Mouse (Mus musculus) stomach, embryonic 14.5 days (tissue): ENCODE results near the gene Synpo2l. TPM values are rescaled to one million over a fixed set of nuclear protein-coding genes. Genes with fewer than 3 reads are reported as not detected.
"Not testable (repeated sequence)": the region's sequence is repeated elsewhere in the genome, so short reads cannot be mapped to it uniquely, and the experiment has no call there.

Experiments used
- ATAC-seq: fragments of 200-750 bp; cut with Nextera tagmentation; 2 replicates; pipeline ENCODE4 v1.8.0; 2017; ENCODE audit warnings: low read depth, moderate TSS enrichment; ENCODE audit not compliant: insufficient number of reproducible peaks, insufficient read depth, low FRiP score
- H3K27ac ChIP-seq: fragments of 300-500 bp; sonication (generic); 2 replicates; pipeline ENCODE4 v1.5.1; 2014; ENCODE audit warnings: mild to moderate bottlenecking, low read length, moderate library complexity, mixed read lengths
- H3K27me3 ChIP-seq: fragments of 300-500 bp; sonication (generic); 2 replicates; pipeline ENCODE4 v1.6.1; 2014; ENCODE audit warnings: low read length, control low read depth, mixed read lengths; ENCODE audit not compliant: control insufficient read depth, insufficient read depth
- H3K36me3 ChIP-seq: fragments of 300-500 bp; sonication (generic); 2 replicates; pipeline ENCODE4 v1.6.1; 2014; ENCODE audit warnings: mild to moderate bottlenecking, control low read depth, low read length, moderate library complexity, mixed read lengths; ENCODE audit not compliant: control insufficient read depth, insufficient read depth
- H3K4me1 ChIP-seq: fragments of 300-500 bp; sonication (generic); 2 replicates; pipeline ENCODE4 v1.6.1; 2014; ENCODE audit warnings: low read length, control low read depth, mixed read lengths; ENCODE audit not compliant: control insufficient read depth, insufficient read depth
- H3K4me2 ChIP-seq: fragments of 300-500 bp; sonication (generic); replicated peaks from 2 replicates; pipeline ENCODE4 v1.6.1; 2014; ENCODE audit warnings: low read depth, low read length, control low read depth
- H3K4me3 ChIP-seq: fragments of 300-500 bp; sonication (generic); 2 replicates; pipeline ENCODE4 v1.5.1; 2014; ENCODE audit warnings: low read depth, low read length, control low read depth
- H3K9ac ChIP-seq: fragments of 300-500 bp; sonication (generic); replicated peaks from 2 replicates; pipeline ENCODE4 v1.6.1; 2014; ENCODE audit warnings: low read depth, mild to moderate bottlenecking, control low read depth, low read length, moderate library complexity, mixed read lengths
- H3K9me3 ChIP-seq: fragments of 300-500 bp; sonication (generic); 2 replicates; pipeline ENCODE4 v1.6.1; 2016; ENCODE audit warnings: low read depth, low read length, control low read depth; ENCODE audit not compliant: control insufficient read depth
- WGBS: fragments of 180-500 bp; shearing (Covaris S2); extraction: QIAGEN DNeasy Blood & Tissue Kit; methylation state at CpG from one replicate; pipeline ENCODE4 v1.1.7; 2014; 5-methylcytosine and 5-hydroxymethylcytosine counted together
- polyA plus RNA-seq: library from polyadenylated mRNA; unstranded; fragments of >200 nt; fragmentation: Nextera tagmentation; extraction: Ambion mirVana; gene quantifications from 2 replicates; pipeline ENCODE4 v1.2.1, GENCODE M21; 2014

Synpo2l gene
- polyA plus RNA-seq, result 0.17 and 0.29 TPM in 2 replicates

- no peaks in the 10 kb centered on the region for H3K4me1 ChIP-seq
- H3K27ac ChIP-seq, result no peak within 1 kb of the TSS
- ATAC-seq, result no peak
- H3K9me3 ChIP-seq, result no peaks in the 10 kb centered on the region
- H3K4me2 ChIP-seq, result no peak within 1 kb of the TSS
- H3K27me3 ChIP-seq, result no peaks in the 10 kb centered on the region
- WGBS, result 78% methylated on average over 8 of the region's 8 CpGs
- no peaks in the 10 kb centered on the region for H3K36me3 ChIP-seq
- H3K9ac ChIP-seq, result no peak within 1 kb of the TSS
- H3K4me3 ChIP-seq, result no peak within 1 kb of the TSS
These were observed at the start of gene Synpo2l for GRCm38 (mm10) chr14:20668154-20668810. Synpo2l (minus strand) TSS chr14:20668354.

GRCm38 (mm10) chr14:20713832-20714231, 45.7 kb upstream of the Synpo2l start:
- peaks cover 8% of the 10 kb centered on the region for H3K4me1 ChIP-seq
- H3K27ac ChIP-seq, result no peak overlapping the region
- no peaks in the 10 kb centered on the region for H3K27me3 ChIP-seq
- WGBS, result 67% methylated on average over 11 of the region's 11 CpGs
- H3K9me3 ChIP-seq, result no peaks in the 10 kb centered on the region
- H3K9ac ChIP-seq, result no peak overlapping the region
- H3K4me2 ChIP-seq, result no peak overlapping the region
- H3K36me3 ChIP-seq, result peaks cover 79% of the 10 kb centered on the region
- H3K4me3 ChIP-seq, result no peak overlapping the region
- ATAC-seq, result 0 out of 2 replicates have a peak, but pooled peaks have one; percentile 56

- Histone ChIP-seq H3K27ac (no peak overlapping the region), H3K36me3 (peaks cover 36% of the 10 kb centered on the region), H3K27me3 (no peaks in the 10 kb centered on the region), H3K4me3 (peak overlapping the region; percentile 98), H3K9ac (peak overlapping the region; percentile 92), H3K9me3 (no peaks in the 10 kb centered on the region), H3K4me1 (peaks cover 17% of the 10 kb centered on the region), H3K4me2 (peak overlapping the region; percentile 59)
- ATAC-seq, result no peak
- 4% methylated on average over 10 of the region's 10 CpGs for WGBS
These were observed 40.1 kb upstream of the Synpo2l start for GRCm38 (mm10) chr14:20708239-20708638.

- H3K9ac ChIP-seq, result peak within 1 kb of the TSS; percentile 92
- H3K4me3 ChIP-seq, result peak within 1 kb of the TSS; percentile 98
- H3K4me1 ChIP-seq, result peaks cover 17% of the 10 kb centered on the region
- peak; percentile 91 for ATAC-seq
- H3K9me3 ChIP-seq, result no peaks in the 10 kb centered on the region
- H3K27ac ChIP-seq, result peak within 1 kb of the TSS; percentile 87
- H3K4me2 ChIP-seq, result peak within 1 kb of the TSS; percentile 59
- peaks cover 30% of the 10 kb centered on the region for H3K36me3 ChIP-seq
- WGBS, result under 1% methylated on average over 74 of the region's 80 CpGs
- no peaks in the 10 kb centered on the region for H3K27me3 ChIP-seq
These were observed 39.3 kb upstream of the Synpo2l start, which contains the start of gene Zswim8 for GRCm38 (mm10) chr14:20707201-20708190. Zswim8 (plus strand) TSS chr14:20707552.

- not testable (repeated sequence) for H3K9me3 ChIP-seq, H3K27me3 ChIP-seq, ATAC-seq
- 7% methylated on average over 8 of the region's 8 CpGs for WGBS
- H3K4me2 ChIP-seq, result peak overlapping the region; percentile 62
- peak overlapping the region; percentile 74 for H3K9ac ChIP-seq
- peak overlapping the region; percentile 90 for H3K27ac ChIP-seq
- peaks cover 21% of the 10 kb centered on the region for H3K4me1 ChIP-seq
- H3K4me3 ChIP-seq, result peak overlapping the region; percentile 73
- H3K36me3 ChIP-seq, result peaks cover 18% of the 10 kb centered on the region; the same call in 1 of the 2 replicates
These were observed 35.3 kb upstream of the Synpo2l start for GRCm38 (mm10) chr14:20703461-20703860.

- Histone ChIP-seq H3K36me3 (peaks cover 21% of the 10 kb centered on the region; the same call in 1 of the 2 replicates), H3K27ac (peak within 1 kb of the TSS; percentile 90), H3K27me3 (no peaks in the 10 kb centered on the region), H3K9me3 (no peaks in the 10 kb centered on the region), H3K4me2 (peak within 1 kb of the TSS; percentile 62), H3K4me3 (peak within 1 kb of the TSS; percentile 73), H3K4me1 (peaks cover 25% of the 10 kb centered on the region), H3K9ac (peak within 1 kb of the TSS; percentile 74)
- peak; percentile 78 for ATAC-seq
- under 1% methylated on average over 61 of the region's 61 CpGs for WGBS
These were observed 34.7 kb upstream of the Synpo2l start, which contains the start of gene Chchd1 for GRCm38 (mm10) chr14:20702741-20703381. Chchd1 (plus strand) TSS chr14:20703006.

GRCm38 (mm10) chr14:20702096-20702740, 34.1 kb upstream of the Synpo2l start:
- peak; percentile 17; the same call in 1 of the 2 replicates for ATAC-seq
- Histone ChIP-seq H3K9ac (peak overlapping the region; percentile 74), H3K27me3 (no peaks in the 10 kb centered on the region), H3K36me3 (peaks cover 21% of the 10 kb centered on the region; the same call in 1 of the 2 replicates), H3K4me2 (peak overlapping the region; percentile 62), H3K4me1 (peaks cover 29% of the 10 kb centered on the region), H3K27ac (peak overlapping the region; percentile 90), H3K9me3 (no peaks in the 10 kb centered on the region), H3K4me3 (peak overlapping the region; percentile 73)
- 3% methylated on average over 15 of the region's 15 CpGs for WGBS
